Mouse (Mus musculus): ENCODE measurements around the gene Coro1b.

GRCm38 (mm10) chr19:4129462-4129861 is 19.0 kb upstream of the Coro1b start:
- TF ChIP-seq CTCF (IDR thresholded peaks at IDR 0.05; ENCODE audit: borderline replicate concordance, insufficient read depth, low read depth, low read length) (no peak), POLR2A (IDR thresholded peaks at IDR 0.05; ENCODE audit: borderline replicate concordance, insufficient read depth, low read length) (no peak)

Data from cerebellum, adult 2 months (tissue).